Mouse (Mus musculus): ENCODE data around the gene Entpd8.
A peak's percentile ranks its signal among the peaks of the same experiment; 100 is the strongest.

The Entpd8 gene

DNA sequence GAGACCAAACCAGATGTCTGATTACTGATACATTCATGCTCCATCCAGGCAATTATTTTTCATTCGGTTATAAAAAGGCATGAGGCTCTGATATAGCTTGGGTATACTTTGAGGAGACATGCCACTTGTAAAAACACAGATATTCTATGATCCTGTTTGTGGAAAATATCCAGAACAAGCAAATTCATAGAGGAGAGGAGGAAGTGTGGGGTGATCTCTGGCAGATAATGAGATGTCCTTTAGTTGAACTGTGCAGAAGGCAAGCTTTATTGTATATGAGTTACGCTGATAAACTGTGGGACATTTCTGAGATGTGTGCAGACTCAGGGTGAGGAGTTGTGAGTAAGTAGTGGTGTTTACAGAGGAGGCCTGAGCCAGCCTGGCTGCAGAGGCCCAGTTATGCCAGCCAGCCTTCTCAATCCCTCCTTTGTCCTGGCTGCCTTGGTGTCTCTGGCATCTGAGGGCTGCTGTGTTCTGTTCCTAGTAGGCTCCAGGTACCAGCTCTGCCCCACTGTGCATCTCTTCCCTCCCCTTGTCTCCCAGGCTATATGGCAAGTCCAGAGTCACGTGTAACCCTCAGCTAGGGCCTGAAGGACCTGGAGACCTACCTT is 18.0 kb downstream of the Entpd8 start:
- DNase-seq: no peak

DNA sequence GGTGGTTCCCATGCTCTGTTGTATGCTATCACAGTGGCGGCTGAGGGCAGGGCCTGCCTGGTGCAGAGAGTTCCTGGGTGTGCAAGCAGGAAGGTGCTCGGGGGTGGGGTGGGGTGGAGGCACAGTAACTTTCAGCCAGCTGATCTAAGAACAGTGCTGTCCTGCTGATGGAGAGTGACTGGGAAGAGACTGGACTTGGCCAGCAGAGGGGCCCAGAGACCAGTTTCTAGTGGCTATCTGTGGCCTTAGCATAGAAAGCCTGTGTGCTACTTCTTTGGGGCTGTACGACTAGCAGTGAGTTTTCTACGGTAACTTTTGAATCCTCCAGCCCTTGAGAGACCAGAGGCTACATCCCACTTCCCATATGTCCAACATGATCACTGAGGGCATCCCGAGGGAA is 18.9 kb downstream of the Entpd8 start:
- DNase-seq: peak; percentile 47 to 52

DNA sequence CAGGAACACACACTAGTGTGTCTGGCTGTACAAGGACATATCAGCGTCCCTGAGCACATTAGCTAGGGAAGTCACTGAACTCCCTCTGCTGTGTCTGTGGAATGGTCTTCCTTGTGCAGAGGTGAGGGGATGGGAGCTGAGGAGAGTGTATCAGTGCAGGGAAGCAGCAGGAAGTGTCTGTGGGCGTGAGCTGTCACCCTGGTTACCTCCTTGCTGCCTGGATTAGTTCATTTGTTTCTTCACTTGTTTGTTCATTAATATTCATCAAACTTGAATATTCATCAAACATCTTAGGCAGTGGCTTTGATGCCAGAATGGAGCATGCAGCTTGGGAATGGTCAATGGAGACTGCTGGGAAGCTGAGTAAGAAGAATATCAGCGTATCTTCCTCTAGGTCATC is 19.6 kb downstream of the Entpd8 start:
- no peak for DNase-seq

DNA sequence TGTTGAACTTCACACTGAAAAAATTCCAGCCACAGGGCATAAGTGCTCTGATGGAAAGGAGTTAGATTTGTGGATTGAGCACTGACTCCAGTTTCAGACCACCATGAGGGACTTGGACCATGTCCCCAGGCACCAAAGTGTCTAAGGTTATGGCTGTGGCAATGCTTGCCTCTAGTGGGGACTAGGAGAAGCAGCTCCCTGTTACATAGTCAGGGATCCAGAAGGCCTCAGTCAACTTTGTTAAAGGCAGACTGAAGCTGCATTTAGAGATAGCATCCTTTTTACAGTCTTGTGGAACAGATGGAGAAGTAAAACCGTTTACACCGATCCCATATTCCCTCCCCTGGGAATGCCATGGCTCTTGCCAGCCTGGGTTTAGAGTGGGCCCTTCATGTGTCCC is 24.0 kb downstream of the Entpd8 start:
- DNase-seq: no peak

DNA sequence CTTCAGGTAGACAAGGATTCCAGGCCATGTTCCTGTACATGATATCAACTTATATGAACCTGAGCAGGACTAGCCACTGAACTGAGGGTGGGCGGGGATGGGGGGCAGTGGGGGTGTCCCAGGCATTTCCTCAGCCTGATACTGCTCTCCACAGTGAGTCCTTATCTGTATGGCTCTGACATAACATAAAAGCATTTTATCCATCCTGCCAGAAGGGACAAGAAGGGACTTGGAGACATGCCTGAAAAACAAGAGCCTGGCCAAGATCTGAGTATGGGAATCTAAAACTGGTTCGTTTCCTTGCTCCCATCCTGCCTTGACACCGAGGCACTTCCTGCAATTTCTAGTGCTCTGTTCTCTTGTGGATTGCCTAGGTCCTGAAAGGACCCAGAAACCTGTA is 25.9 kb downstream of the Entpd8 start:
- no peak for DNase-seq

DNA sequence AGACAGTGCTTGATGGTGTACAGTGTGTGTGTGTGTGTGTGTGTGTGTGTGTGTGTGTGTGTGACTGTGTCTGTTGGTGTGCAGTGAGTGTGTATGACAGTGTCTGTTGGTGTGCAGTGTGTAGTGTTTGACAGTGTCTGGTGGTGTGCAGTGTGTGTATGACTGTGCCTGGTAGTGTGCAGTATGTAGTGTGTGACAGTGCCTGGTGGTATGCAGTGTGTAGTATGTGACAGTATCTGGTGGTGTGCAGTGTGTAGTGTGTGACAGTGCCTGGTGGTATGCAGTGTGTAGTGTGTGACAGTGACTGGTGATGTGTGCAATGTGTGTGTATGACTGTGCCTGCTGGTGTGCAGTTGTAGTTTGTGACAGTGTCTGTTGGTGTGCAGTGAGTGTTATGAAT is 29.4 kb downstream of the Entpd8 start:
- no peak for DNase-seq

DNA sequence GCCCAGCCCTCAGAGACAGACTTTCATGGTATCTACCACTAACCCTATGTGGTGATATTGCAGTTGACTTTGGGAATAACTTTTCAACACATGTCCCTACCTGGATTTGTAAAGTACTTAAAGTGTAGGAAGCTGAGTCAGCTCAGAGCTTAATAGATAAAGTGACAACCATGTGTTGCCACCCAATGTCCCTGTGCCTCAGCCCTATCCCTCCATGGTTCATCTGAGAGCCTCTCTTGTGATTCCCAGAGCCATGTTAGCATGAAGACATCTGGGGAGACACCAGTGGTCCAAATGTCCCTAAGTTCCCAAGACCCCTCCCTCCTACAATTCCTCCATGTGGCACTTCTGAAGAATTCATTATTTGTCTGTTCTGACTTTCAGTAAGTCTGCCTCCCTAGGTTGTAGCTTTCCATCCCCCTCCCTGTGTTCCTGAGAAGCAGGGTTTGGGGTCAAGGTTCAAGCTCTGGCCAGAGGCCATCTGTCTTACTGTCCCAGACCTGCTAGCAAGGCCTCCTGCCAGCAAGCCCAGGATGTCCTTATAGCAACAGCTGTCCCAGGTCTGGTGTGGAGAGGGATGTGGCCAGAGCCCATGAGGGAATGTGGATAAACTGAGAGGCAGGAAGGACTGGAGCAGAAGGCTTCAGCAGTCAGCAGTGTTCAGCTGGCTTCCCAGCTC is 30.5 kb downstream of the Entpd8 start:
- peak; percentile 84 to 92 for DNase-seq

DNA sequence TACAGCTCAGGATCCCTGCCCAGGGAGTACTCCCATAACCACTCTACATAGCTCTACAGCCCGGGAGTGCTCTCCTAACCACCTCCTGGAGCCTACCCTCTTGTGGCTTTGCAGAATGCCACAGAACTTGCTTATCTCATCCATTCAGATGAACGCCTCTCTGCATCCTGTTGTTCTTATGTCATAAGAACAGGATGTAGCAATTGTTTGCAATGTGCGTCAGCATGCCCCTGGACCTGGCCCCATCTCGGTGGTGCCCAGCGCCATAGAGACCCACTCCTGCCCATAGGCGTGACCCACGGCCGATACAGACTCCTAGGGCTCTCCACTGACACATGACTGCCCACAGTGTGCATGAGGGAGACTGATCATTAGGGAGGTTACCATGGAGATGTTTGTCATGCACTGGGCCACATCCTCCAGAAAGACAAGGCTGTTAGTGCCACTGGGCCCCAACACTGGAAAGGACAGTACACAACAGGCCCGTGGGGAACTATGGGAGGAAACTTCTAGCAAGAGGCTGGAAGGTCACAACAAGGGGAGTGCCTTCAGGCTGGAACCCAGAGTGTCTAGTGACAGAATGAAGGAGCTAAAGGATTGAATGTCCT is 31.2 kb downstream of the Entpd8 start:
- peak in 1 of 2 experiments; percentile 51 for DNase-seq

DNA sequence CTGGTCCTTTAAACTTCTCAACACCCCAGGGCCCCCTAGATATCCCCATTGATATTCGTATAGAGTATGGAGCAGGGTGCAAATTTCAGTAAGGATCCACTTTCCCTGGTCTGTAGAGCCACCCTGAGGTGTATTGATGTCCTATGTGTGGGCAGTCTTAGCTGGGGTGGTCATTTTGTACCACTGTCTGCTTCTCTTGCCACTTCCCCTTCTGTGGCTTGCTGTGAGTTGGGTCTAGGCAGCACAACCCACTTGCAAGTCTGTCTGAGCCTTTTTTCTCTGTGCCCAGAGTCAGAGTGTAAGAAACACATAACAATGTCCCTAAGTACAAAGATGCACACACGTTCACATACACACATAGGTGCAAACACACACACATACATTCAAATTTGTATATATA is 34.2 kb downstream of the Entpd8 start:
- no peak for DNase-seq

DNA sequence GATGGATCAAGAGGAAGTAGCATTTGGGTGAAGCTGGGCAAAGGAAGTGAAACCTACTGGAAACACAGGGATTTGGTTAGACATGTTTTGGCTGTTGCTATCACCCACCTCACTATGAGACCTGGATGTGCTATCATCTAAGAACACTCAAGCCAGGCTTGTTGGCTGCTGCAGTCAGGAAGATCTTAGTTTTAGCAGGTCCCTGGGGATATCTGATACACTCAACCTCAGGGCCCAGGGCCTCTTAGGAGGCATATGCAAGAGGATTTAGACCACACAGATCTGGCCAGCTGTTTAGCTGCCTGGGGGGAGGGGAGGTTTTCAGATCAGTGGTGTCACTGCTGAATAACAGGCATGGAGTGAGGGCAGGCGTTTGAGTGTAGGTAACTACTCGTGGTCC is 35.3 kb downstream of the Entpd8 start:
- no peak for DNase-seq

DNA sequence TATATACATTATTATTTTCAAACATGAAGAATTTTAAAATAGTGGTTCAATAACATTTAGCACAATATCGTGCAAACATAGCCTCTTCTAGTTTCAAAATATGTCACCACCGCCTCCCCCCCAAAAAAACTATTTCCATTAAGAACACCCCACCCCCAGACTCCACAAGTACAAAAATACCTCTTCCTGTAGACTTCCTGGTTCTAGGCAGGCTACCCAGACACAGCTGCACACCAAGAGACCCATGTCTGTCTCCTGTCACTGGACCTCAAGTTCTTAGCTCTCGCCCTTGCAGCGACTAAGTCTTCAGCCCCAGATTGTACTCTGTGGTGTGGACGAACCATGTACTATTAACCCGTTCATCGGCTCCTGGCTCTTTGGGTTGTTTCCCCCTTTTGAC is 40.9 kb downstream of the Entpd8 start:
- no peak for DNase-seq

DNA sequence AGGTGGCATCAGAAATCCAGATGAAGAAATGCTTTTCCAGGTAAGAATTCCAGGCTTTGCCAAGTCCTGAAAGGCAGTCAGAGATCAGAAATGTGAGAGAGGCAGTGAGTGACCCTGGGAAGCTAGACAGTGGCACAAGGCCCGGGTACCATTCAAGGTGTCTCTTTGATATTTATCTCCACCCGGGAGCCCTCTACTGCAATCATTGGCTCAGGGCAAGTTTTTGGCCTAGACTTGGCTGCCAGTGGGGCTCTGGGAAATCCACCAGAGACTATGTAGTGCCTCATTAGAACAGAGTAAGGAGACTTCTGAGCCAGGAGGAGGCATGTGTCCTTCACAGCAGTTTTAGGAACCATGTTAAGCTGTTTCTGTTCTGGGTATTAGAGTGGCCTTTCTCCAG is 42.6 kb downstream of the Entpd8 start:
- no peak for DNase-seq

DNA sequence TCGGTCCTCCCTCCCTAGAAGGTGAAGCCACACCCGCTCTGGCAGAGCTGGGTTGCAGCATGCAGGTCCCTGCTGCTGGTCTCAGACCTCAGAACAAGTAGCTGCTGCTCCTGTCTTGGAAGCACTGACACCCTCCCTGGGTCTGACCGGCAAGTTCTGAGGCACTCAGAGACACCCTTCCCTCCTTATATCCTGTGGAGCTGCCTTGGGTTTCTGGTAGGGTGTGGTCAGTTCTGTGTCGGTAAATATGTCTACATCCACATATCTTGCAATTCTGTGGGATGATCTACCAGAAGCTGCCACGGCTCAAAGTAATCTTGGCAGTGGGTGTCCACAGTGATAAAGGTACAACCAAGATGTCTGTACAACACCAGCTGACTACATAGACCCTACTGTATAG is 43.4 kb downstream of the Entpd8 start:
- DNase-seq: no peak

DNA sequence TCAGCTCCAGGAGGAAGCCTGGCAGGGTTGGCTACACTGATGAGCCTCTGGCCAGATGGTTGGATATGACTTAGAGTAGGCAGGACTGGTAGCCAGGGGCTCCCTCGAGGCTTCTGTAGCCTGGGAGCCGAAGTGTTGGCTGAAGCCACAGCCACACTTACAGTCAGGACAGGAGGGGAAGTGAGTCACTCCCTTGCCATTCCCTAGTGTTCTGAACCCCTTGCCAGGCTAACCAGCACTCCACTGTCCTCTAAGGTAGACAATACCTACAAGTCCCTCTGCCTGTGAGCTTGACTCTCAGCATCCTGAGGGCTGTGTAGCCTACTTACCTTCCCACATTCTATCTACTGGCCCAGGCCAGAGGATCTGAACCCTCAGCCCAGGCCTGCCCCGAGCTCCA is 44.3 kb downstream of the Entpd8 start:
- no peak for DNase-seq

DNA sequence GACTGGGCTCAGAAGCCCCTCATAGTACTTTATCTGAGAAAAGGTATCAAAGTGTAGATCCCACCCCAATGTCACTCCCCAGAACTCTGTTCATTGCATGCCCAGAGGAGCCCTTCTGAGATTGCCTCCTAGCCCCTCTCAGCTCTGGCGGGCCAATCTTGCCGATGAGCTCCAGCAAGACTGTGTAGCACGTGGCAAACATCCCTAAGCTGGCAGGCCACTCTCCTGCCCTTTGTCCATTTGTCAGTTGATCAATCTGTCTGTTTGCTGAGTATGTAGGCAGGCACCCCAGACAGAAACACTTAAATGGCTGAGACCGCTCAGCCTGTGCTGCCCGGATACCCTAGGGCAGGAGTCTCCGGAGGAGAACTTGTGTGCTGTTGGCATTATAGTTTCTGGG is 45.0 kb downstream of the Entpd8 start:
- DNase-seq: no peak

DNA sequence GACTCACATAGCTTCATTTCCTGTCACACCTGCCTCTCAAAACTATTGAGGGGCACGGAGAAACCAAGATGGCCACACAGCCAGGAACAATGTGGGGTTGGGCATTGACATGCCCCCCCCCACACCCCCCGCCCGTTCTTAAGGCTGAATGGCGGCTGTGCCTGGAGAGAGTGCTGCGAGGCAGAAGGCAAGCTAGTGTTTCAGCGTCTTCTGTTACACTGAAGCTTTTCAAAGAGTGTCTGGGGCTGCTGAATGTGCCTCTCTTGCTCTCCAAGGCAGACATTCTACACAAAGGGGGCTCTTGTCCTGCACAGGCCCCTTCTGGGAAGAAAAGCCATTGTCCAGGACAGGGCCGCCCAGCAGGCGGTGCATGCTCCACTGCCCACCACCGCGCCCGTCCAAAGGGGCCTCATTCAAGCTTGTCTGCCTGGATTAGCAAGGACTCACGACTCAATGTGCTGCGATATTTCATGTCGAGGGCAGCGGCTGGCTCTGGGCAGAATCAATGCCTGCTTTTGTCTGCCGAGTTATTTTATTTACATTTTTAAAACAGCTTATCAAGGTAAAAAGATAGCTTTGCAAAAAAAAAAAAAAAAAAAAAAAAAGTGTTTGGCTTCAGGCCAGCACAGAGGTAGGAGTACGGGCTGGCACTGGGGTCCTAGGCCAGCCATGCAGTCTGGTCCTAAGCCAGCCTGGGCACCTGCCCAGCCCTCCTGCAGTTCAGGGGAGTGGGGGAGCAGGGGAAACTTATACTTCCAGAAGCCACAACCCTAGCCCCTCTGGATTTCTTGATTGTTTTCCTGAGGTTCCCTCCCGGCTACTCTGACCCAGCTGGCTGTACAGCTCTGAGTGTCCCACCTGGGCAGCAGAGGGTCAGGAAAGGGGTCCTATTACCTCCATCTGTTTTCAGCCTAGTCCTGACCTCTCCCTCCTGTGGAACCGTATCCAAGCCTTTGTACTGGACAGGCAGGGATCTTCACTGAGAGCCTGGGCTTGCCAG is 46.2 kb downstream of the Entpd8 start:
- DNase-seq: no peak

DNA sequence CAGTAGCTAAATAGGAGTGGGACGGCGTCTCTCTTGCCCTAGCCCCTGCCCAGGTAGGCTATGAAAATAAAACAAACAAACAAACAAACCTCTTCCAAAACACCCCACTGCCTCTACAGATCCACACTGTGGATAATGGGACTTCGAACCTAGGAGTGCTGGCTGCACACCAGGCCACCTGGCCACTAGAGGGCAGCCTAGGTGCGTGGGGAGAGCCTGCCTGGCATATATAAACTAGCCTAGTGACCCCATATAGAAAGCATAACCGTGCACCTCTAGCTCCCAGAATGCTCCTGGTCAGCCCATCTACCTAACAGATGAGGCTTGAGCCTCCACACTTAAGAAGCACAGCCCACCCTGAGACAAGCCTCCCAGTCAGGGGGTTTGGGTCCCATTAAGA is 47.1 kb downstream of the Entpd8 start:
- peak; percentile 78 to 80 for DNase-seq

DNA sequence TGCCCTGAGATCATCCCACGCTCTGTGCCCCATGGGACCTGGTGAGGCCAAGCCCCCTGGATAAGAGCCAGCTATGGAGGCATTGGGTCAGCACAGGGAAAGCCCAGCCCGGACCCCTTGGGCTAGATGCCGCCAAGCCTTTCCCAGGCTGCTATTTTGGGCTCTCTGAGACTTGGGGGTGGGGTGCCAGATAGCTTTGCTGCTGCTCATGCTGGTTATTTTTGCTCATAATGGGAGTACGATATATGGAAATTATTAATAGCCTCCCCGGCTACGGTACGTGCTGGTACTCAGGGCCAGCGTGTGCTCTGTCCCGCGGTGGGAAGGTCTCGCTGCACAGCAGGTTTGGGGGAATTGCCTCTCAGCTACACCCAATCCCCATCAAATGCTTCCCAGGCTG is 48.0 kb downstream of the Entpd8 start:
- no peak for DNase-seq

DNA sequence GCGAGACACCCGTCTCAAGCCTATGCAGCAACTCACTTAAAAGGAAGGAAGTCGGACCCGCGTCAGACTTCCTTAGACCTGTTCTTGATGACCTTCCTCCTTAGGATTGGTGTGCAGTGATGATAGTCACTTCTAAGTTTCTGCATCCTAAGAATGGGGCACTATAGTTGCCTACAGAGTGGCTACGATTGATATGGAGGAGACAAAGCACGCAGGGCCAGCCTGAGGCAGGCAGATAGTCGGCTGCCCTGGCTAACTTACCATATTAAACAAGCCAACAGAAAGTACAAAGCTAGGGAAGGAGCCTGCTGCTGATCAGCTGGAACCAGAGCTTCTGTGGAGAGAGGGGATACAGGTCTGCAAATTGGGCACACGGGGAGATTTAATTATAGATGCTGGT is 51.5 kb downstream of the Entpd8 start:
- DNase-seq: no peak
